Mouse (Mus musculus): ENCODE data around the gene Apbb2.

The Apbb2 gene

GRCm38 (mm10) chr5:66549691-66550090 lies 68.9 kb downstream of the Apbb2 start:
- DNase-seq (ENCODE audit: low read depth, low spot score): no peak

DNA sequence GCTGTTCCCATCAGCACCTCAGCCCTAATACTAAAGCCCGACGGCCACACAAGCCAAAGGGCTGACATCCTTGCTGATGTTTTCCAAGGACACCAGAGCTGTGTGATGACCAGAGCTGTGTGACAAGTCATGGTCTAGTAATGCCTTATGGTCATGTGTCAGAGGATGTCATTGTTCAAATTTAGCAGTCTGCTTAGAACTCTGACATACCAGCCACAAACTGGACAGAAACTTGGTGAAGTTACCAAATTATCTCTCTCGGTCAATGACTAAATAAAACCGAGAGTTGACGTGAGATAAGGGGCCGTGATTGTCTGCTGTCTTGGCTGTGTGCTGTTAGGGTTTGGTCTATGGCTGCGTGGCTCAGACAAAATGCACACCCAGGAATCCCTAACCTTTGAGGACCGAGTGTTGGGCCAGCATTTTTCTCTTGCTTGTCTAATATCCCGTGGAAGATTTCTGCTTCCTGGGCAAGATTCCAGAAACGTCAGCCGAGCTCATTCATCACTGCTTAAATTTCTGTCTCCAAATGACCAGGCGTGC lies 71.5 kb downstream of the Apbb2 start:
- DNase-seq (ENCODE audit: low read depth, low spot score): no peak

DNA sequence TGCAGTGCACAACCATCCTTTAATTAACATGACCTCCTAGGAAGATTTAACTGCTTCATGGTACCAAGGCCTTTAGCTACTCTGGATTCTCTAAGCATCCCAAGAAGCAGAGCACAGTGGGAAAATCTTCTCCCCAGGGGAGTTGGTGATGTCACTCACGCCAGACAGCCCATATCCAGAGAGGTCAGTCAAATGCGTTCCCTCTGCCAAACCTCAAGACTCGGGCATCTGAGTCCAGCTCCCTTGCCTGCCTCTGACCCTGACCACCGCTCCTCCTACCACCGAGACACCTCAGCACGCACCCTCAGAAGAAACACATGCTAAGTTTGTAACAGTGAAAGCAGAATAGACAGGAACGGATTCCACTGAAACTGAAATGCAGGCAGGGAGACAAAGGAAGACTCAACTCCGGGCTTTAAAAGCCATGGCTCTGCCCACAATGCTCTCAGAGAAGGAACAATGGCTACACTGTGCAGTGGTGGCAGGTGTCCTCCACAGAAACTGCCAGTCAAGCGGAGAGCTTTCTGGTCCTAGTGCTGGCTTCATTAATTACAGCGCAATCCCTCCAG lies 72.9 kb downstream of the Apbb2 start:
- DNase-seq (ENCODE audit: low read depth, low spot score): no peak

GRCm38 (mm10) chr5:66543761-66544160 lies 74.8 kb downstream of the Apbb2 start:
- DNase-seq (ENCODE audit: low read depth, low spot score): no peak

GRCm38 (mm10) chr5:66543344-66543743 lies 75.2 kb downstream of the Apbb2 start:
- DNase-seq (ENCODE audit: low read depth, low spot score): no peak

- DNase-seq (ENCODE audit: low read depth, low spot score): no peak
Measured at GRCm38 (mm10) chr5:66542521-66542920, 76.1 kb downstream of the Apbb2 start.

GRCm38 (mm10) chr5:66541385-66541784 lies 77.2 kb downstream of the Apbb2 start:
- DNase-seq (ENCODE audit: low read depth, low spot score): no peak

- no peak for DNase-seq (ENCODE audit: low read depth, low spot score)
Measured at GRCm38 (mm10) chr5:66540246-66540645, 78.3 kb downstream of the Apbb2 start.

DNA sequence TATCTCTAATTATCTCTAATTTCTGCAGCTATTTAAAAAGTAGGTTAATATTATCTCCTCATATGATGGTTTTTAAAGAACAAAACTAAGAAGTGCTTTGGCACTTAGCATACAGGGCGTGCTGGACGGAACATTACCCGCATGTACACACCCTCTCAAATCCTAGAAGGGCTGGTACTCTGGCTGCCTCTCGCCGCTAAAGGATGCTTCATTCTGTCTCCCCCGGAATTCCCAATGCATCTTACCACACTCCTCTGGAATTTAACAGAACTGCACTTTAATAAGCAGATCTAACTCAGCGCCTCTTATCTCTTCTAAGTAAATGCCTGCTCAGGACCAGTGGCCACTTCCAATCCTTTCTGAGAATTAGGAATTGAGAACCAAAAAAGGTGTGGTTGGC lies 80.8 kb downstream of the Apbb2 start:
- DNase-seq (ENCODE audit: low read depth, low spot score): no peak

GRCm38 (mm10) chr5:66536696-66537358 lies 81.8 kb downstream of the Apbb2 start:
- DNase-seq (ENCODE audit: low read depth, low spot score): no peak

DNA sequence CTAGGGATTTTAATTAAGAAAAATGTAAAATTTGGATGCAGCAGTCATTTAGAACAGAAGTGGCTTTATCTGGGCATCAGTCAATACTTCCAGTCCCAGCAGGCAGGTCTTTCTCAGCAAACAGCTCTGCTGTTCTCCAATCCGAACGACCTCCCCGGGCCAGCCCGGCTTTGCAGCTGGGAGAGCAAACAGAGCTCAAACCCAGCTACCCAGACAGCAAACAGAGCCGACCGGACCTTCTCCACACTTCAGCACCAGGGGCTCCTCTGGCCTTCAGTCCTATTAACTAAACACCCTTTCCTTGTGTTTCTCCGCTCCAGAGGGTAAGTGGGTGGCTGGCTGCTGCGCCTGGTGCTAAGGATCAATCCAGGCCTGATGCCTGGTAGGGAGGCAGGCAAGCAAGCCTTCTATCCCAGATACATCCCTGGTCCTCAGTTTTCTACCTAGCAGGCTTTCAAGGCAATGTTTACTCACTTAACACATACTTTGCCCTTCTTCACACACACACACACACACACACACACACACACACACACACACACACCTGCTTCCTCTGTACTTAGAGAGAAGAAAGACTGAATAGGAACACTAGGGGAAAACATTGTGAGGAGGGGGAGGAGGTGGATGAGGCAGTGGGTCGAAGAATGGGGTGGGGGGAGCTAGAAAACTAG lies 82.9 kb downstream of the Apbb2 start:
- DNase-seq (ENCODE audit: low read depth, low spot score): no peak

DNA sequence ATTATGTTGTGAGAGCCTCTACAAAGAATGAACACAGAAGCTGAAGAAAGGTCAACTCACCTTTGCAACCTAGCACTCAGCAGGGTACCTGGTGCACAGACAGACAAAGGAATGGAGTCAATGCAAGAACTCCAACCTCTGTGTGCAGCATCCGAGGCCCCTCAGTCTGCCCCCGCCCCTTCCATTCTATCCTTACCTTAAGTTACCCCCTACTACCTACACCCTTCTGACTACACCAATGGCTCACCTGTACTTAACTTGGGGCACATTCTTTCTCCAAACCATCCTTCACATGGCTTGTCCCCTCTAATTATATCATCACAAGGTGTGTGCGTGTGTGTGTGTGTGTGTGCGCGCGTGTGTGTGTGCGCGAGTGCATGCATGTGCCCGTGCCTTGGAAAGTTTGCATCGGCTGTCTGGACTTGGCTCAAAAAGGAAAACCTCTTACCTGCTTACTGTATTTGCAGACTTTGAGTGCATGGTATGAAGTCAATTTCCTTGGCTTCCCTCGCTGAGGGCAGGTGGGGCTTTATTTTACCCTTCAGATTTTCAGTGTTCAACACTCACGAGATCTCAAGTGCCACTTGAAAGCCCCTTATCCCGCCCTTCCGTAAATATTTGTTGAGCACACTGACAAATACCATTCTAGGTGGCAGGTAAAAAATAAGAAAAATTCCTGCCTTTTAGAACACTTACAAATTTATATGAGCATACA lies 84.7 kb downstream of the Apbb2 start:
- DNase-seq (ENCODE audit: low read depth, low spot score): no peak

- no peak for DNase-seq (ENCODE audit: low read depth, low spot score)
Measured at GRCm38 (mm10) chr5:66532827-66533226, 85.8 kb downstream of the Apbb2 start.

GRCm38 (mm10) chr5:66530361-66530760 lies 88.2 kb downstream of the Apbb2 start:
- DNase-seq (ENCODE audit: low read depth, low spot score): no peak

GRCm38 (mm10) chr5:66529631-66530030 lies 89.0 kb downstream of the Apbb2 start:
- DNase-seq (ENCODE audit: low read depth, low spot score): no peak

DNA sequence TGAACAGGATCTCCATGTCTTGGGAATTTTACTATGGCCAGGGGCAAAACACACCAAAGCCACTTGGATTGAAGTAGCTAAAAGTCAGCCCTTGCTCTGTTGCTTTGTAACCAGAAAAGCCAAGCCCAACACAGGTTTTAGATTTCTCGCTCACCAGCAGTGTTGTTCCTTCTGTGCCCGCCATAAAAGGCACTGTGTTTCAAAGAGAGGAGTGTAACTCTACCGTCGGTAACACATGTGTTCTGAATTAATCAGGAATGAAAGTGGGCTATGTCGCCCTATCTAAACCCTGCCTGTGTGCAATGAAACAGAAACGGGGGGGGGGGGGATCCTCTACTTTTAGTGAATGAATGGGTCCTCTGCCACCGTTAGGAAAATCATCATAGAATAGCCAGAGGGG lies 90.0 kb downstream of the Apbb2 start:
- DNase-seq (ENCODE audit: low read depth, low spot score): no peak

GRCm38 (mm10) chr5:66527090-66527489 lies 91.5 kb downstream of the Apbb2 start:
- no peak for DNase-seq (ENCODE audit: low read depth, low spot score)

DNA sequence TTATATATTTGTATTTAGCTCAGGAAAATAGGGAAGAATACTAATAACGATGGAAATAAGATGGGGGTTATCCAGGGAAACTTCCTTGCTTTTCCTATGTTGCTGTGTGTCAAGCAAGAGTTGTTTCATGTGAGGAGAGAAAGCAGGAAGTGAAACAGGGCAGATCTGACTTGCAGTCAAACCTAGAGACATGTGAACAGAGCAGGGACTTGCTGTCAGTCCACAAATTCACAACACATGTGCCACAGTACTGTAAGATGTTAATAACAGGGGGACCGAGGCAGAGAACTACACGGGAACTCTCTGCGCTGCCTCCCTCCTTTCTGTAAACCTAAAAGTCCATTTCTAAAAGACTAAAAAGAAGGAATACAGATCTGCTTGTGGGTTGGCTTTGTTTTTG lies 93.6 kb downstream of the Apbb2 start:
- DNase-seq (ENCODE audit: low read depth, low spot score): no peak

DNA sequence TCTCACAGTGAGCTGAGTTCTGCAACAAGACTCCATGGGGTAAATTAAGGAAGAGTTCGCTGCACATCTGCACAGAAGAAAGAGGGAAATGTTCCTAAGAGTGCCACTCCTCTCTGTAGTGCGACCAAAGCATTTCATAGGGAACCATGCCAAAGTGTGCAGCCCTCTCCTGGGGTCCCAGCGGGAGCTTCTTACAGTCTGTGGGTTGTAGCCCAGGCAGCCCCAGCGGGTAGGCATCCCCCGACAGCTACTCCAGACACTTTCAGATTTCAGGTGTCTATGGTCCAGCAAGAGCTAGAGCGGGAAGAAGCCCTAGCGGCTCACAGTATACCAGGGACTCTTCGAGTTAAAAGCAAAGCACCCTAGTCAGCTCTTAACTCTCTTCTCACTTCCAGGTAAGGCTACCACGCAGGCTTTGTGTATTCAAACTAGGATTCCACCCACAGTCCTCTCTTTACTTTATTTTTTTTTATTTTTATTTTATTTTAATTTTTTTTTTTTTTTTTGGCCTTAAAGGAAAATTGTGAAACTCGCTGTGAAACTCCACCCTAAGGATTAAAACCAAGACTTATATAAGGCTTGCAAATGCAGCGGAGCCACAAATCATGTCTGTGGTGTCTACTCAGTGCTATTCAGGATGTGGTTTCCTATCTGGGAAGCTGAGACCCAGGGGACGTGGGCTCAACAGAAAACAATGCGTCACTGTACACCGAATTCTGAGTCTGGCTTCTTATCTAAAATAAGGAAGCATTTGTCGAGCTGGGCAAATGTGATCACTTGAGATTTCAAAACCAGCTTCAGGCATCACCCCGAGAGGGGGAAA lies 94.7 kb downstream of the Apbb2 start:
- peak; percentile 17 for DNase-seq (ENCODE audit: low read depth, low spot score)

GRCm38 (mm10) chr5:66521250-66521649 lies 97.3 kb downstream of the Apbb2 start:
- DNase-seq (ENCODE audit: low read depth, low spot score): no peak

DNA sequence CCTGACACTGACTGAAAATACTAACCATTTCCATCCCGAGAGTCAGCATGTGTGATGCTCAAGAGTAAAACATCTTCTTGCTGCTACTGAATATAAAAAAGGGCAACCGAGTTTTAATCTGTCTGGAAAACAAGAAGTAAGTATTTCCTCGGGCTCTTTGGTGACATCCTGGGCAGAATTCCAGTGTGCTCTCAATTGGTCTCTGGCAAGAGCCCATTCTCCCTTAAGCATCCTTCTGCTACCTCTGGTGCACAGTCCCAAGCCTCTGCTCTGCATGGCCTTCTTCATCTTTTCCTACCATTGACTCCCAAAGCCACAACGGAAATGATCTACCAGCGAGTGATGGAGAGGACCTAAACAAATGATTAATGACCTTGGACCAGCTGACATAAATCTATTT lies 99.1 kb downstream of the Apbb2 start:
- DNase-seq (ENCODE audit: low read depth, low spot score): no peak
